Comparison of ENCODE assay signal across 11 mouse cellular contexts in genomic region chr12:5494657-5495512, GRCm38 (mm10).
A peak's percentile ranks its signal among the peaks of the same experiment; 100 is the strongest.
DNase-seq lines count a peak whose midpoint lies in the region; ATAC-seq and TF ChIP-seq lines count a peak whose summit lies in the region.
"Had no signal": no experiment of that assay in that cellular context is flagged by ENCODE, and none has a peak within 500 bp of the region (broad histone marks: within the 10 kb centered on the region; RNA-seq: fewer than 3 reads in every experiment).

No protein-coding gene starts in this region.

- H3K27ac ChIP-seq in kidney, embryonic 16.5 days (ENCODE audit: low read length): no peak overlapping the region
- peak overlapping the region; percentile 8; the same call in 1 of the 2 replicates for H3K27ac ChIP-seq in embryonic facial prominence, embryonic 14.5 days (replicated peaks; ENCODE audit: low read depth, low read length)

- no peak overlapping the region for H3K4me2 ChIP-seq in kidney, embryonic 16.5 days (replicated peaks; ENCODE audit: low read depth, low read length)
- no peak overlapping the region for H3K4me2 ChIP-seq in embryonic facial prominence, embryonic 14.5 days (ENCODE audit: low read depth, low read length)
- H3K4me2 ChIP-seq: liver, embryonic 11.5 days had no signal

- peak; percentile 69 for ATAC-seq in kidney, embryonic 16.5 days (ENCODE audit: low FRiP score, low TSS enrichment)
- peak; percentile 93 for ATAC-seq in embryonic facial prominence, embryonic 14.5 days (ENCODE audit: low read depth)
- ATAC-seq in megakaryocyte-erythroid progenitor cell, adult 5-6 weeks (replicated peaks; ENCODE audit: low FRiP score, low TSS enrichment, poor library complexity, severe bottlenecking): no peak
- ATAC-seq: inflammation-experienced regulatory T-cells, adult 6 months had no signal

- intact Hi-C loops in left cerebral cortex, postnatal 14 days (cut with DNase I): no loop called here

- TF ChIP-seq POLR2A in brain, embryonic 14.5 days (IDR thresholded peaks at IDR 0.05; ENCODE audit: borderline replicate concordance, extremely low read depth, insufficient read depth, insufficient read length, poor library complexity, severe bottlenecking): no peak

- no peaks in the 10 kb centered on the region for H3K36me3 ChIP-seq in kidney, embryonic 16.5 days (ENCODE audit: insufficient read depth, low read length)
- no peaks in the 10 kb centered on the region for H3K36me3 ChIP-seq in embryonic facial prominence, embryonic 14.5 days (ENCODE audit: control insufficient read depth, insufficient read depth, low read length)

- H3K9ac ChIP-seq in kidney, embryonic 16.5 days (replicated peaks; ENCODE audit: low read length): no peak overlapping the region
- no peak overlapping the region for H3K9ac ChIP-seq in embryonic facial prominence, embryonic 14.5 days (ENCODE audit: low read depth, low read length)

- no peak for DNase-seq in kidney, adult 18-20 months
- peak; percentile 76 for DNase-seq in brain, embryonic 14.5 days (ENCODE audit: low read depth)
- DNase-seq in embryonic facial prominence, embryonic 14.5 days (ENCODE audit: low spot score): peak; percentile 92
- peak; percentile 9 for DNase-seq in lung, postnatal 14 days
- DNase-seq in left cerebral cortex, postnatal 14 days (ENCODE audit: low spot score in 2 of 2): no peak
- DNase-seq: adrenal gland, adult 8-10 months; thymus, postnatal 25 days had no signal

- no peak for TF ChIP-seq CTCF in brain, embryonic 14.5 days (IDR thresholded peaks at IDR 0.05; ENCODE audit: borderline replicate concordance, extremely low read depth, insufficient read depth, insufficient read length)

- no peak overlapping the region for H3K4me3 ChIP-seq in kidney, embryonic 16.5 days (ENCODE audit: low read length)
- H3K4me3 ChIP-seq in embryonic facial prominence, embryonic 14.5 days (ENCODE audit: low read depth, low read length): no peak overlapping the region

- H3K9me3 ChIP-seq in kidney, embryonic 16.5 days (ENCODE audit: low read length): no peaks in the 10 kb centered on the region
- H3K9me3 ChIP-seq in embryonic facial prominence, embryonic 14.5 days (ENCODE audit: control insufficient read depth, low read length): no peaks in the 10 kb centered on the region

- 48% methylated on average over 7 of the region's 7 CpGs for WGBS in kidney, embryonic 16.5 days
- 34% methylated on average over 7 of the region's 7 CpGs for WGBS in embryonic facial prominence, embryonic 14.5 days

- peaks cover 5% of the 10 kb centered on the region; the same call in 1 of the 2 replicates for H3K4me1 ChIP-seq in kidney, embryonic 16.5 days (ENCODE audit: insufficient read depth, low read length)
- H3K4me1 ChIP-seq in embryonic facial prominence, embryonic 14.5 days (ENCODE audit: control insufficient read depth, insufficient read depth, low read length): peaks cover 13% of the 10 kb centered on the region

- no peaks in the 10 kb centered on the region for H3K27me3 ChIP-seq in kidney, embryonic 16.5 days (ENCODE audit: insufficient read depth, low read length)
- no peaks in the 10 kb centered on the region for H3K27me3 ChIP-seq in embryonic facial prominence, embryonic 14.5 days (replicated peaks; ENCODE audit: control insufficient read depth, insufficient read depth, low read length)

Comparison
In these comparisons a context has a peak if more than half of its experiments do, and no peak if none do; other contexts are left out.
1. DNase-seq: peak in brain, embryonic 14.5 days (single experiment), embryonic facial prominence, embryonic 14.5 days (single experiment) and lung, postnatal 14 days (single experiment); none in kidney, adult 18-20 months (single experiment) and left cerebral cortex, postnatal 14 days (0 of 2).